Mouse (Mus musculus) ES-E14 (cell line): Measurements from ENCODE around the gene Taf15.

Source experiments
- CHD2 ChIP-seq: IDR thresholded peaks from 2 replicates; pipeline ENCODE4 v1.6.1; 2014; ENCODE audit warnings: mild to moderate bottlenecking, low read depth, low read length, inconsistent platforms
- HCFC1 ChIP-seq: IDR thresholded peaks from 2 replicates; pipeline ENCODE4 v1.6.1; 2012; ENCODE audit warnings: low read length, inconsistent platforms, borderline replicate concordance; ENCODE audit not compliant: insufficient read depth
- MAFK ChIP-seq: IDR thresholded peaks from 2 replicates; pipeline ENCODE4 v1.6.1; 2014; ENCODE audit warnings: mild to moderate bottlenecking, low read depth, low read length, inconsistent platforms; ENCODE audit not compliant: insufficient read depth
- ZC3H11A ChIP-seq: IDR thresholded peaks from 2 replicates; pipeline ENCODE4 v1.6.1; 2012; ENCODE audit warnings: low read depth, mild to moderate bottlenecking, inconsistent platforms, low read length, borderline replicate concordance

DNA sequence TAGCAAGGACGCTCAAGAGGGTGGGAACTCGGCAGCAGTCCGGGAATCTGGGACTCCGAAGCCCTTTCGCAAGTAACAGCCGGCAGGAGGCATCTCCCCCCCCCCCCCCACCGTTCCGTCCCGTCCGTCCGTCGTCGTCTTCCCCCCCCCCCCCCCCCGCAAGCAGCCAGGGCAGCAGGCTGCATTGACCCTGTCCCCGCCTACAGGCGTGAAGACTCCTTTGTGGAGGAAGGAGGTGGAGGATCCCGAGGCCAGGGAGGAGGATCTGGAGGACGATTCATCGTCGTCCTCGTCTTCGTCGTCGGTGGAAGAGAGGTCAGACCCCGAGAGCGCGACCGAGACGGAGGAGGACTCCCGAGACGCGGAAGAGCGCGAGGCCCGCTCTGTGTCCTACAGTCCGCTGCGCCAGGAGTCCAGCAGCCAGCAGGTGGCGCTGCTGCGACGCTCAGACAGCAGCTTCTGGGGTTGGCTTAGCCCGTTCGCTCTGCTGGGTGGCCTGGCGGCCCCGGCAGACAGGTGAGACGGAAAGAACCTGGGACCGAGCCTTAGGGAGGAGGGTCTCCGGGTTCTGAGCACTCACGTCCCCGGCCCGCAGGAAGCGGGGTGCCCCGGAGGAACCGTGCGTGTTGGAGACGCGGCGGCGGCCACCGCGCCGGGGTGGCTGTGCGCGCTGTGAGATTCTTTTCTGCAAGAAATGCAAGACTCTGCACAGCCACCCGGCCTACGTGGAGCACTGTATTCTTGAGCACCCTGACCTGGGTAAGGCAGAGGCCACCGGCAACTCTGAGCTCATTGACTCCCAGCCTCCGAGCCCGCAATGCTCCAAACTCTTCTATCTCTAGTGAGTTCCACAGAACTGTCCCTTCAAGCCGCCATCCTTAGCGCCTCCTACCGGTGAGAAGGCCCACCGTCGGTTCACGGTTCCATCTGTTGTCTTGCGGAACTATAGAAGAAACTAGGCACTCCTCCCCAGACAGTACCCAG is 32.5 kb upstream of the Taf15 start:
- TF ChIP-seq MAFK (no peak), CHD2 (no peak), HCFC1 (no peak), ZC3H11A (peak; percentile 16; the same call in 1 of the 2 replicates)
